Mouse (Mus musculus) granulocyte monocyte progenitor cell, adult 5-6 weeks (primary cell): ENCODE results near the gene Paqr3. TPM values are rescaled to one million over a fixed set of nuclear protein-coding genes. Genes with fewer than 3 reads are reported as not detected.

Experiments used
- total RNA-seq, 2 experiments: library from RNA; stranded (forward) in 1 of 2; stranded (reverse) in 1 of 2; fragments of 200-712, 200-1000 nt in 1 of 2; fragments of >200 nt in 1 of 2; fragmentation: Nextera tagmentation in 1 of 2; gene quantifications; 2 replicates each; pipeline ENCODE4 v1.2.3; 2014 to 2017

Gene Paqr3
- total RNA-seq, 2 experiments from 2014 or later = 2.0 to 15.3 TPM

Other genes with a start within 250 kb of the Paqr3 start
- 23.5 and 25.2 TPM in 2 replicates for gene Bmp2k, start 113.9 kb downstream of the Paqr3 start, total RNA-seq (2014; fragmentation: Nextera tagmentation)
- gene Bmp2k, start 113.9 kb downstream of the Paqr3 start, total RNA-seq (2017) = 16.2 and 18.1 TPM in 2 replicates